Mouse (Mus musculus): Measurements from ENCODE around the gene Phospho1. TPM values are rescaled to one million over a fixed set of nuclear protein-coding genes. Genes with fewer than 3 reads are reported as not detected.

Phospho1 gene
- not detected in 4 replicates for total RNA-seq (2023; ENCODE audit: inconsistent age)

DNA sequence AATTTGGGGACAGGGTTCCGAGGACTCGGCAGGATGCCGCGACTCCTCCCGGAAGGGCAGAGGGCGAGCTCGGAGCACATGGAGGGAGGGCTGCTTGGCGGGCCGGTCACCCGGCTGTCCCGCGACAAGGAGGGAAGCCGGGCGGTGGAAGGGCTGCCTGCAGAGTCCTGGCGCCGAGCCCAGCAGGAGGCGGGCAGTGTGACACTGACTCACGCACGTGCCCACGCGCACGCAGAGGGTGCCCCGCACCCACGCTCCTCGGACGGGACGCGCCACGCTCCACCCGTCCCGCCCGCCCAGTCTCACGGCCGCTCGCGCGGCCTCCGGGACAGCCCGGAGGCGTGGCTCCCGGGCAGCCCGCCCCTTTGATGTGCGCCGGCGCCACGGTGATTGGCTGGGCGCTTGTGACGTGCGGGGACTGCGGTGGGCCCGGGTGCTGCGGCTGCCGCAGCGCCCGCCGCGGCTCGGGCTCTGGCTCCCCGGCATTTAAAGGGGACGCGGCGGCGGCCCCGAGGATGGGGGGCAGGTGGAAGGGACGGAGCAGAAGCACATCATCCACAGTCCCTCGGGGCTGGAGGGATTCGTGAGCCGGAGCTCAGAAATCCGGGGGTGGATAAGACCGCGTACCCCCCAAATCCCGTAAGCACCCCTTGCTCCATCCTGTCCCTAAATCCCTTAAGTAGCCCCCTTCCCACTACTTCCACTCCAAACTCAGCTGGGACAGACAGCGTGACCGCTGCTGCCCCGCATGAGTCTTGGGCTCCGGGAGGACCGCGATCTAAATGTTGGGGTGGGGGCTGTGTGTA is at the start of gene Phospho1:
TSS of gene Phospho1 (plus strand) at position 429 of the 806 bp plus-strand sequence.

DNA sequence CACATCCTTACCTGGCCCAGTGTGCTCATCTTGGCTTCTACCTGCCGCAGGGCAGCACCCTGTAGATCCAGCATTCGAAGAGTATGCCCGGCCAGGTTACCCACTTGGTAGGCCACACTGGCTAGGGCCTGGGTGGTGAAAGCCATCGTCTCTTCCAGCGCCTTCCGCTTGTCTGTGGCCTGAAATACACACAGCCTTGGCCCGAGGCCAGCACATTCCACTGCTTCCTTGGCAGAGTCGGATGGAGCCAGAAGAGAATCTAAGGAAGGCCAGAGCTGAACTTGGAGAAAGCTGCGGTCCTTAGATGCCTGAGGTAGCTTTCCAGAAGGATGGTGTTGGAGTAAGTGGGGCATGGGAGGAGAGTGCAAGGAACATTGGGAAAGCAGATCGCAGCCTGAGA is 12.8 kb downstream of the Phospho1 start, which contains the start of gene Gngt2:
TSS of gene Gngt2 (plus strand) at position 158 of the 400 bp plus-strand sequence.

GRCm38 (mm10) chr11:95842074-95842681 is 17.9 kb downstream of the Phospho1 start, which contains the start of gene Abi3:
TSS of gene Abi3 (minus strand) at chr11:95842476.

Other genes with a start within 250 kb of the Phospho1 start
- 5.6 to 7.2 TPM (median 6.7 TPM) in 4 replicates for gene Ngfr, start 236.8 kb upstream of the Phospho1 start, total RNA-seq (2023; ENCODE audit: inconsistent age)
- gene Phb, start 157.5 kb upstream of the Phospho1 start, total RNA-seq (2023; ENCODE audit: inconsistent age) = 44.6 to 55.8 TPM (median 53.5 TPM) in 4 replicates
- 53.2 to 59.1 TPM (median 57.0 TPM) in 4 replicates for gene Zfp652, start 111.8 kb upstream of the Phospho1 start, total RNA-seq (2023; ENCODE audit: inconsistent age)
- 1.9 to 2.7 TPM (median 2.2 TPM) in 4 replicates for gene B130006D01Rik, start 100.9 kb upstream of the Phospho1 start, total RNA-seq (2023; ENCODE audit: inconsistent age)
- 54.2 to 69.8 TPM (median 60.7 TPM) in 4 replicates for gene Gngt2, start 12.7 kb downstream of the Phospho1 start, total RNA-seq (2023; ENCODE audit: inconsistent age)
- gene Abi3, start 18.0 kb downstream of the Phospho1 start, total RNA-seq (2023; ENCODE audit: inconsistent age) = 78.5 to 94.6 TPM (median 87.2 TPM) in 4 replicates
- gene B4galnt2, start 90.4 kb downstream of the Phospho1 start, total RNA-seq (2023; ENCODE audit: inconsistent age) = 0.90 to 1.3 TPM (median 1.2 TPM) in 3 of 4 replicates, not detected in the other
- gene Igf2bp1, start 181.4 kb downstream of the Phospho1 start, total RNA-seq (2023; ENCODE audit: inconsistent age) = not detected in 4 replicates
- gene Gip, start 200.0 kb downstream of the Phospho1 start, total RNA-seq (2023; ENCODE audit: inconsistent age) = not detected in 4 replicates
- gene Snf8, start 210.4 kb downstream of the Phospho1 start, total RNA-seq (2023; ENCODE audit: inconsistent age) = 56.9 to 67.6 TPM (median 63.2 TPM) in 4 replicates
- 48.9 to 53.1 TPM (median 49.5 TPM) in 4 replicates for gene Ube2z, start 240.9 kb downstream of the Phospho1 start, total RNA-seq (2023; ENCODE audit: inconsistent age)